Mouse (Mus musculus): Measurements from ENCODE around the gene Snai1. TPM values are rescaled to one million over a fixed set of nuclear protein-coding genes. Genes with fewer than 3 reads are reported as not detected.

Snai1 gene
- total and polyA plus RNA-seq, 3 experiments, result 0.19 to 0.74 TPM; not detected in 1

GRCm38 (mm10) chr2:167586976-167587375 lies 49.0 kb downstream of the Snai1 start (continued):
- no peak for TF ChIP-seq HCFC1 (IDR thresholded peaks at IDR 0.05; ENCODE audit: low read depth, low read length)

DNA sequence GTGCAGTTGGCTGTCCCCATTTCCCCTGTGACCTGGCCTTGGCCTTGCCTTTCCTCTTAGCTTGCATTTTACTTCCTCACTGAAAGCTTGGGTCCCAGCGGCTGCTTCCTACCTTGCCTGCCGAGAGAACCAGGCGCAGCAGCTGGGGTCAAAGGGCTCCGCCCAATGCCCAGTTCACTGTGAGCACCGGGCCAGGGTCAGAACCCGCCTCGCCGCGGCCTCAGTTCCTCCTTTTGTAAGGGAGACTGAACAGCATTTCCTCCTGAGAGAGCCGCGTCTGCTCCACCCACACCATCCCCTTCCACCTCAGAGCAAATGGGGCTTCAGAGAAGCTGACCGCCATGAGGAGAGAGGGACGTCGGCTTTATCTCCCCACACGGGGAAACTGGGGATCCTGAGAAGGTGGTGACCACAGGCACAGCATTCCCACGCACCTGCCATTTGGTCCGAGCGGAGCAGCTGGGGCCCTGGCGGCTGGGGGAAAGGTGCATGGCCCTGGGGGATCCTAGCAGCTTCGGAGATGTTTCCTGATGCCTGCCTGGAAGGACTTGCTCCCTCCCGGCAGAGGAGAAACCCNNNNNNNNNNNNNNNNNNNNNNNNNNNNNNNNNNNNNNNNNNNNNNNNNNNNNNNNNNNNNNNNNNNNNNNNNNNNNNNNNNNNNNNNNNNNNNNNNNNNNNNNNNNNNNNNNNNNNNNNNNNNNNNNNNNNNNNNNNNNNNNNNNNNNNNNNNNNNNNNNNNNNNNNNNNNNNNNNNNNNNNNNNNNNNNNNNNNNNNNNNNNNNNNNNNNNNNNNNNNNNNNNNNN lies 51.0 kb downstream of the Snai1 start:
- Histone ChIP-seq H3K79me2 (ENCODE audit: control insufficient read depth, insufficient read depth, low read length, poor library complexity) (no peaks in the 10 kb centered on the region), H3K4me1 (ENCODE audit: control insufficient read depth in 1 of 2, insufficient read depth in 2 of 2, low read length in 2 of 2) (no peaks in the 10 kb centered on the region), H3K9me3 (replicated peaks; ENCODE audit: insufficient read depth, low read length) (no peaks in the 10 kb centered on the region), H3K9ac (ENCODE audit: control insufficient read depth, low read depth, low read length, poor library complexity, severe bottlenecking) (no peak overlapping the region), H3K4me3 (ENCODE audit: control insufficient read depth in 1 of 2, insufficient read depth in 1 of 2, low read depth in 2 of 2, low read length in 2 of 2) (no peak overlapping the region), H3K36me3 (ENCODE audit: control insufficient read depth in 1 of 2, insufficient read depth in 2 of 2, low read length in 2 of 2) (no peaks in the 10 kb centered on the region), H3K27me3 (ENCODE audit: control insufficient read depth in 1 of 2, insufficient read depth in 2 of 2, low read length in 2 of 2) (peaks cover 7 to 17% of the 10 kb centered on the region in 2 experiments; a peak in 3 of 4 replicates), H3K27ac (ENCODE audit: control insufficient read depth, low read depth, low read length) (no peak overlapping the region)
- TF ChIP-seq ZMIZ1 (IDR thresholded peaks at IDR 0.05; ENCODE audit: low read depth, low read length) (no peak), NELFE (IDR thresholded peaks at IDR 0.05; ENCODE audit: low read depth, low read length) (no peak), POLR2AphosphoS5 (IDR thresholded peaks at IDR 0.05; ENCODE audit: borderline replicate concordance, low read depth, low read length) (no peak), KAT2A (conservative IDR thresholded peaks at IDR 0.05; ENCODE audit: low read depth, low read length) (no peak), POLR2A (IDR thresholded peaks at IDR 0.05; ENCODE audit: control insufficient read depth in 1 of 2, insufficient read depth in 1 of 2, low read depth in 1 of 2, low read length in 2 of 2, poor library complexity in 1 of 2) (no peak), SMC3 (IDR thresholded peaks at IDR 0.05; ENCODE audit: low read depth, low read length) (no peak), MAX (IDR thresholded peaks at IDR 0.05; ENCODE audit: low read length) (no peak), CTCF (IDR thresholded peaks at IDR 0.05 in 2 of 3, conservative IDR thresholded peaks at IDR 0.05 in 1 of 3; ENCODE audit: control insufficient read depth in 1 of 3, insufficient read depth in 1 of 3, low read depth in 2 of 3, low read length in 3 of 3, poor library complexity in 1 of 3, severe bottlenecking in 1 of 3) (no peak), E2F4 (IDR thresholded peaks at IDR 0.05; ENCODE audit: borderline replicate concordance, low read depth, low read length) (no peak), TAL1 (IDR thresholded peaks at IDR 0.05; ENCODE audit: low read length) (no peak), MYB (IDR thresholded peaks at IDR 0.05; ENCODE audit: low read depth, low read length) (no peak), MAZ (IDR thresholded peaks at IDR 0.05; ENCODE audit: low read depth, low read length) (no peak), NRF1 (IDR thresholded peaks at IDR 0.05; ENCODE audit: insufficient read depth, low read depth, low read length, poor library complexity, severe bottlenecking) (no peak), ZC3H11A (IDR thresholded peaks at IDR 0.05; ENCODE audit: low read depth, low read length) (no peak), TCF12 (IDR thresholded peaks at IDR 0.05; ENCODE audit: low read depth, low read length) (no peak), MXI1 (IDR thresholded peaks at IDR 0.05; ENCODE audit: low read depth, low read length) (no peak), ETS1 (IDR thresholded peaks at IDR 0.05; ENCODE audit: low read depth, low read length) (no peak)
- no peak for DNase-seq (ENCODE audit: low read depth, low spot score)

Other genes starting within 250 kb of the Snai1 start
- 4.6 TPM in 2 replicates for gene B4galt5, start 189.0 kb upstream of the Snai1 start, total RNA-seq (2012; rRNA removed)
- 10 to 100 TPM in 1 of 2 experiments, 1 to 10 TPM in 1; 6.5 to 34.4 TPM for gene B4galt5, start 189.0 kb upstream of the Snai1 start, polyA plus RNA-seq (2012; ENCODE audit: insufficient read depth in 1 of 2, insufficient read length in 2 of 2, low read depth in 1 of 2, low replicate concordance in 2 of 2, missing spikeins in 1 of 2)
- 15.6 and 16.7 TPM in 2 replicates for gene Slc9a8, start 116.5 kb upstream of the Snai1 start, total RNA-seq (2012; rRNA removed)
- 10 to 100 TPM in 1 of 2 experiments, not detected in 1; 25.8 TPM for gene Slc9a8, start 116.5 kb upstream of the Snai1 start, polyA plus RNA-seq (2012; ENCODE audit: insufficient read depth in 1 of 2, insufficient read length in 2 of 2, low read depth in 1 of 2, low replicate concordance in 2 of 2, missing spikeins in 1 of 2)
- gene Rnf114, start 45.5 kb upstream of the Snai1 start, total RNA-seq (2012; rRNA removed), result 39.5 and 44.0 TPM in 2 replicates
- 10 to 100 TPM in 1 of 2 experiments, not detected in 1; 49.2 TPM for gene Rnf114, start 45.5 kb upstream of the Snai1 start, polyA plus RNA-seq (2012; ENCODE audit: insufficient read depth in 1 of 2, insufficient read length in 2 of 2, low read depth in 1 of 2, low replicate concordance in 2 of 2, missing spikeins in 1 of 2)
- 9.4 and 9.8 TPM in 2 replicates for gene Spata2, start 45.3 kb upstream of the Snai1 start, total RNA-seq (2012; rRNA removed)
- gene Spata2, start 45.3 kb upstream of the Snai1 start, polyA plus RNA-seq (2012; ENCODE audit: insufficient read depth in 1 of 2, insufficient read length in 2 of 2, low read depth in 1 of 2, low replicate concordance in 2 of 2, missing spikeins in 1 of 2), result 10 to 100 TPM in 1 of 2 experiments, not detected in 1; 33.5 TPM
- 156 and 164 TPM in 2 replicates for gene Ube2v1, start 93.9 kb downstream of the Snai1 start, total RNA-seq (2012; rRNA removed)
- gene Ube2v1, start 93.9 kb downstream of the Snai1 start, polyA plus RNA-seq (2012; ENCODE audit: insufficient read depth in 1 of 2, insufficient read length in 2 of 2, low read depth in 1 of 2, low replicate concordance in 2 of 2, missing spikeins in 1 of 2), result 100 to 1,000 TPM in 1 of 2 experiments, not detected in 1; 343 TPM
- gene Gm20431, start 123.3 kb downstream of the Snai1 start, total RNA-seq (2012; rRNA removed), result 5.2 and 8.1 TPM in 2 replicates
- 1 to 10 TPM in 1 of 2 experiments, not detected in 1; 5.9 TPM for gene Gm20431, start 123.3 kb downstream of the Snai1 start, polyA plus RNA-seq (2012; ENCODE audit: insufficient read depth in 1 of 2, insufficient read length in 2 of 2, low read depth in 1 of 2, low replicate concordance in 2 of 2, missing spikeins in 1 of 2)
- 9.9 and 20.8 TPM in 2 replicates for gene Cebpb, start 150.7 kb downstream of the Snai1 start, total RNA-seq (2012; rRNA removed)
- 10 to 100 TPM in 1 of 2 experiments, not detected in 1; 10.7 TPM for gene Cebpb, start 150.7 kb downstream of the Snai1 start, polyA plus RNA-seq (2012; ENCODE audit: insufficient read depth in 1 of 2, insufficient read length in 2 of 2, low read depth in 1 of 2, low replicate concordance in 2 of 2, missing spikeins in 1 of 2)
- 18.2 and 21.7 TPM in 2 replicates for gene Tmem189, start 151.6 kb downstream of the Snai1 start, total RNA-seq (2012; rRNA removed)
- 10 to 100 TPM in 1 of 2 experiments, not detected in 1; 46.5 TPM for gene Tmem189, start 151.6 kb downstream of the Snai1 start, polyA plus RNA-seq (2012; ENCODE audit: insufficient read depth in 1 of 2, insufficient read length in 2 of 2, low read depth in 1 of 2, low replicate concordance in 2 of 2, missing spikeins in 1 of 2)